Mouse (Mus musculus) kidney, adult 2 months (tissue): Measurements from ENCODE around the gene Kansl3. TPM values are rescaled to one million over a fixed set of nuclear protein-coding genes. Genes with fewer than 3 reads are reported as not detected.

Source experiments
- DNase-seq: peaks from one replicate; pipeline ENCODE4 v3.0.0; 2021
- H3K27ac ChIP-seq: fragments of 200-500 bp; 2 replicates; pipeline ENCODE4 v1.5.1; 2012; ENCODE audit warnings: low read depth, low read length, control low read depth, inconsistent platforms; ENCODE audit not compliant: insufficient read depth
- H3K27me3 ChIP-seq: fragments of 200-500 bp; replicated peaks from 2 replicates; pipeline ENCODE4 v1.6.1; 2012; ENCODE audit warnings: mild to moderate bottlenecking, moderate library complexity, low read length, inconsistent platforms; ENCODE audit not compliant: control insufficient read depth, insufficient read depth
- H3K36me3 ChIP-seq: fragments of 200-500 bp; 2 replicates; pipeline ENCODE4 v1.6.1; 2012; ENCODE audit warnings: mild to moderate bottlenecking, moderate library complexity, low read length, inconsistent platforms; ENCODE audit not compliant: control insufficient read depth, insufficient read depth
- H3K4me1 ChIP-seq: fragments of 200-500 bp; 2 replicates; pipeline ENCODE4 v1.6.1; 2011; ENCODE audit warnings: low read length; ENCODE audit not compliant: control insufficient read depth, insufficient read depth
- H3K4me3 ChIP-seq: fragments of 200-500 bp; 2 replicates; pipeline ENCODE4 v1.5.1; 2011; ENCODE audit warnings: mild to moderate bottlenecking, low read depth, low read length, control low read depth; ENCODE audit not compliant: insufficient read depth
- CTCF ChIP-seq: fragments of 200-500 bp; conservative IDR thresholded peaks from 2 replicates; pipeline ENCODE4 v1.5.1; 2011; ENCODE audit warnings: low read depth, mild to moderate bottlenecking, control low read depth, low read length, moderate library complexity, mixed read lengths; ENCODE audit not compliant: insufficient read depth, insufficient read length
- POLR2A ChIP-seq: fragments of 200-500 bp; IDR thresholded peaks from one replicate; pipeline ENCODE4 v1.6.1; 2011; ENCODE audit warnings: low read depth, low read length, control low read depth
- WGBS: fragments of 180-500 bp; shearing (Covaris S2); methylation state at CpG from one replicate; pipeline ENCODE4 v1.1.7; 2018; 5-methylcytosine and 5-hydroxymethylcytosine counted together
- polyA plus RNA-seq: library from polyadenylated mRNA; depleted of rRNA; stranded (reverse); fragments of >200 nt; gene quantifications from 2 replicates; pipeline ENCODE4 v1.2.3, GENCODE M21; 2012

Kansl3 gene
- polyA plus RNA-seq, 1 experiment, result 63.8 TPM

DNA sequence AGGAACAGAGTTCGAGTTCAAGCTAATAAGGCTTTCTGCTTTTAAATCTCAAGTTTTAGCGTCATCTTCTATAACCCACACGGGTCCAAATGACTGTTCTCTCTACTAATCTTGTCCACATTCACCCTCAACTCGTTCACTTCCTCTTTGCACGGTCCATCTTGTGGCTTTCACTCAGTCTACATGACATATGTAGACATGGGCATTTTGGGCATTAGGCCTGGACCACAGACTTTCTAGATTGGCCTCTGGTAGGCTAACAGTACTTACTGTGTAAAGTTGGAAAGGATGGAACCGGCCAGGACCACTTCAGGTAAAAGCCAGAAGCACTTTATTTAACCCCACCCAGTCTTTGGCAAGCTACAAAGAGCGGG is 61.9 kb downstream of the Kansl3 start:
- H3K27ac ChIP-seq, result no peak overlapping the region
- no peak overlapping the region for H3K4me3 ChIP-seq
- WGBS, result 71% methylated on average over 7 of the region's 7 CpGs
- DNase-seq, result no peak
- TF ChIP-seq POLR2A (no peak), CTCF (no peak)
- peaks cover 4% of the 10 kb centered on the region for H3K4me1 ChIP-seq
- H3K27me3 ChIP-seq, result no peaks in the 10 kb centered on the region
- H3K36me3 ChIP-seq, result no peaks in the 10 kb centered on the region

DNA sequence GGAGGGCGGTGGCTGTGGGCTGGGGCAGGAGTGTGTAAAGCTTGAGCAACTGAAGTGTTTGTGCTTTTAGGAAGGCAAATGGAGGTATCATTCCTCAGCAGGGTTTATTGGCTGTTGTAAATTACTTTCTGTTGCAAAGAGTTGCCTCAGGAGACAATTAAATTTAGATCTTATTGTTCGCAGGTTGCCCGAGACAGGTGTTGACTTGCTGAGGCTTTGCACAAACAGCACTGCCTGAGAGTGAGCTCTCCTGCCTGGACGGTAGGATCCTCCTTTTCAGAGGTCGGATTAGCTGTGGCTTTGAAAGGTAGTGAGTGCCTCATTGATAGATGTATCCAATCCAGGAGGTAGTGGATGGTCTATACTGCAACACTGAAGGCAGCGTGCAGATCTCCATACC is 62.9 kb downstream of the Kansl3 start:
- Histone ChIP-seq H3K36me3 (no peaks in the 10 kb centered on the region), H3K27me3 (no peaks in the 10 kb centered on the region), H3K4me1 (peaks cover 4% of the 10 kb centered on the region), H3K4me3 (no peak overlapping the region), H3K27ac (no peak overlapping the region)
- WGBS, result 76% methylated on average over 6 of the region's 6 CpGs
- TF ChIP-seq CTCF (no peak), POLR2A (no peak)
- no peak for DNase-seq

DNA sequence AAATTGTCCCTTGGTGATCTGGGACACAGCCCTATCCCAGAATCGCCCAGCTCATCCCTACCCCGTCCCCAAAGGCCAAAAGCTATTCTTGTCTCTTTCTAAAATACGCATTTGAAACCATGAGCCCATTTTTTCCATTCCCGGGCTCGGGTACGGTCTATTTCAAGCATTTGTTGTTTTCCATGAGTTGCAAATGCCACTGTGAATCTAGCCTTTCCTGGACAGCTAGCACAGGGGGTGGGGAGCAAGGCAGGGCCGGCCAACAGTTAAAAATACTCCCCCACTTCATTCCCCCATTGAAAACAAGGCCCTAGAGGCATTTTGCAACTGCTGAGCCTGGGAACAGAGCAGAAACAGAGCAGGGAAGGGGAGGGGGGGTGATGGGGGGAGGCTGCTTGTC is 64.2 kb downstream of the Kansl3 start:
- Histone ChIP-seq H3K4me1 (peaks cover 4% of the 10 kb centered on the region), H3K27ac (no peak overlapping the region), H3K36me3 (no peaks in the 10 kb centered on the region), H3K27me3 (no peaks in the 10 kb centered on the region), H3K4me3 (no peak overlapping the region)
- WGBS, result 57% methylated on average over 7 of the region's 7 CpGs
- no peak for TF ChIP-seq POLR2A
- TF ChIP-seq CTCF, result no peak
- DNase-seq, result no peak

DNA sequence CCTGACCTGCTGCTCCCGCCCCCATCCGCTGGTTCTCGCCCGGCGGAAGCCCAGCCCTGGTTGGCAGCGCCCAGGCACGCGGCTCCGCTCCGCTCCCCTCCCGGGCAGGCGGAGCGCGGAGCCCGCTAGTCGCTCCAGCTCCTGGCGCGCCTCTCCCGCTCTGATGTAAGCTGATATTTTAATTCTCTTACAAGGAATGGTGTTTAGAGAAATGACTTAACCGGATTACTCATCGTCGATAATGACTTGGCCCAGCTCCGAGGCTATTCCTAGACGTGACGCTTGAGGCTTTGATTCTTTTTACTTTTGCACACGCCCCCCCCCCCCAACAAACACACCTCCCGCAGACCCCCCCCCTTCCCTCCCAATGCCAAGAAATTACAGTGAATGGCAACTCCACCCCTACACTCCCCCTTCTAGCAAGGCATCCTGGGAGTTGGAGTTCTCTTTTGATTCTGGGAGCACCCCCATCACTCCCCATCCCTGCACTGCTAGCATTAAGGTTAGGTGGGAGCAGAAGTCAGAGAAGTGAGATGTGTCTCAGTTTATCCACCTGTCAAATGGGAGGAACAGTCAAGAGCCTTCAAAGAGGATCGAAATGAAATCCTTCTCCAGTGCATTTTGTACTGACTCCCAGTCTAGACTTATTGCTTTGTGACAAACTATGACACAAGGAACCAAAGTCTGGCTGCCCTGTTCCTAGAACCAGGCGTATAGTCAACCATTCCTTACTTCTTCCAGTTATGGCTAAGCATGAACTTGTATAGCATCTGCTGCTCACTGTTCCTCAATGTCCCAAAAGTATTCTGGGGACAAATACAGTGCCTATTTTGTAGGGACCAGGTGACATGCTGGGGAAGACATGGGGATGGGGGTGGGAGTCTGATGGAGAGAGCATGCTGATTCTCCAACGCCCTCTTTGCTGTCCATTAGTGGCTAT is 65.3 kb downstream of the Kansl3 start:
- peak overlapping the region; percentile 16 for H3K4me3 ChIP-seq
- H3K36me3 ChIP-seq, result no peaks in the 10 kb centered on the region
- peak; percentile 70 for DNase-seq
- H3K4me1 ChIP-seq, result peaks cover 4% of the 10 kb centered on the region
- 9% methylated on average over 30 of the region's 30 CpGs for WGBS
- no peaks in the 10 kb centered on the region for H3K27me3 ChIP-seq
- TF ChIP-seq CTCF (no peak), POLR2A (no peak)
- H3K27ac ChIP-seq, result no peak overlapping the region

DNA sequence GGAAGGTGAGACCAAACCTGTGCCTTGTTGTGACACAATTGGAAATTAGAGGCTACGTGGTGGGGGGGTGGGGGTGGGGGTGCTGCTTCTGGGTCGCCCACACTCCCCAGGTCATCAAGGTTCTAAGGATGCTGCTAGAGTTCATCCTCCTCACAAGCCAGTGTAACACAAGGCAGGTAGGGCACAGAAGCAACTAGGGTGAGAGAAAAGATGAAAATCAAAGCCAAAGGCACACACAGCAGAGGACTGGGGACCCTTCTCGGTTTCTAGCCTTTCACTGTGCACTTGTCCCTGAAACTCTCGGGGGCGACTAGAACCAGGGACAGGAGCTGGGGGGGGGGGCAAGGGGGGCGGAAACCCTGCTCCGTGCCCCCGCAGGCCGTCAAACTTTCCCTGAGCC is 66.0 kb downstream of the Kansl3 start:
- H3K4me3 ChIP-seq, result peak overlapping the region; percentile 16; the same call in 1 of the 2 replicates
- no peak overlapping the region for H3K27ac ChIP-seq
- no peaks in the 10 kb centered on the region for H3K36me3 ChIP-seq
- WGBS, result 14% methylated on average over 9 of the region's 9 CpGs
- H3K4me1 ChIP-seq, result no peaks in the 10 kb centered on the region
- TF ChIP-seq CTCF, result no peak
- no peak for TF ChIP-seq POLR2A
- DNase-seq, result no peak
- no peaks in the 10 kb centered on the region for H3K27me3 ChIP-seq

DNA sequence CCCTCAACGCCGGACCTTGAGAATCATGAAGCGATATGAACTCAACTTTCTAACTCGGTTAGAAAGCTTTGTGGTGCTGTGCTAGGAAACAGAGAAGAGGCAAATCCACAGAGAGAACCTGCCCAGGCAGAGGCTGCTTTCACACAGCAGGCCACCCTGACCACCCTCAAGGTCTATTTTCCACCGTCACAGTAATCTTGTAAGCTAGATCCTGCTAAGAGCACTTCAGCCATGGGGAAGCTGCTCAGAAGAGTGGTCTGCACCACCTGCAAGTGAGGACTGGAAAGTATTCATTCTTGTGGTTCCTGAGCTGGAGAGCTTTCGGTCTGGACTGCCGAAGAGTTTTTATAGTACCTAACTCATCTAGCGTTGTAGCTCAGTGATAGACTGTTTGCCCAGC is 66.7 kb downstream of the Kansl3 start:
- TF ChIP-seq CTCF (no peak), POLR2A (no peak)

DNA sequence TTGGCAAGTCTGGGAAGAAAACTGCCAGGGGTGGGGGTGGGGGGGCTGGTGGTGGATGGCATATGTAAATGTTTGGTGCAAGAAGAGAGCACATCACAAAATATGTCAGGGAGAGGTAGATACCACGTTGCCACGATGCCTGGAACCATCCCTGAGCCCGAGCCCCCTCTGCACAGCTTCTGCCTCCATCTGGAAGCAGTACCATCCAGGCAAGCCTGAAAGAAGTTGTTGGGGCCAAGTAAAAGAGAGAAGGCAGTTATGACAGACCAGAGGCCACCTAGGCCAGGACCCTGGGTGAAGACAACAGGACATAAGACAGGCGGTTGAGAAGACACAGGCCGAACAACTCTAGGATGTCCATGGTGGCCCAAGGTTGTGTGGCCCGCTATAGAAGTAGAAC is 68.5 kb downstream of the Kansl3 start:
- WGBS, result 95% methylated on average over 6 of the region's 6 CpGs
- H3K27me3 ChIP-seq, result no peaks in the 10 kb centered on the region
- TF ChIP-seq POLR2A (no peak), CTCF (no peak)
- DNase-seq, result no peak
- H3K36me3 ChIP-seq, result no peaks in the 10 kb centered on the region
- H3K4me1 ChIP-seq, result no peaks in the 10 kb centered on the region
- no peak overlapping the region for H3K4me3 ChIP-seq
- H3K27ac ChIP-seq, result no peak overlapping the region

More for the DNA sequence above, 66.7 kb downstream of the Kansl3 start:
- DNase-seq, result no peak
- no peaks in the 10 kb centered on the region for H3K4me1 ChIP-seq
- no peak overlapping the region for H3K4me3 ChIP-seq
- no peak overlapping the region for H3K27ac ChIP-seq
- H3K27me3 ChIP-seq, result no peaks in the 10 kb centered on the region
- H3K36me3 ChIP-seq, result no peaks in the 10 kb centered on the region
- 90% methylated on average over 8 of the region's 8 CpGs for WGBS
